ENCODE assay signal across 15 mouse cellular contexts in genomic region chr2:160854687-160855086, GRCm38 (mm10). TPM values are rescaled to one million over a fixed set of nuclear protein-coding genes. Genes with fewer than 3 reads are reported as not detected.
DNase-seq lines count a peak whose midpoint lies in the region; ATAC-seq and TF ChIP-seq lines count a peak whose summit lies in the region.
"Had no signal": no experiment of that assay in that cellular context is flagged by ENCODE, and none has a peak within 500 bp of the region (broad histone marks: within the 10 kb centered on the region; RNA-seq: fewer than 3 reads in every experiment).

No protein-coding gene starts in this region.

- H3K9me3 ChIP-seq in forebrain, embryonic 14.5 days (replicated peaks; ENCODE audit: control insufficient read depth, low read length), result no peaks in the 10 kb centered on the region
- no peaks in the 10 kb centered on the region for H3K9me3 ChIP-seq in forebrain, embryonic 11.5 days (ENCODE audit: control insufficient read depth, low read length)
- H3K9me3 ChIP-seq: heart, embryonic 13.5 days; hindbrain, embryonic 13.5 days; liver, embryonic 15.5 days; neural tube, embryonic 15.5 days had no signal

- no peak; the same call in 1 of the 2 replicates for ATAC-seq in forebrain, embryonic 14.5 days
- no peak for ATAC-seq in forebrain, embryonic 11.5 days (replicated peaks; ENCODE audit: low FRiP score)
- no peak for ATAC-seq in erythroblast, adult 5-6 weeks (replicated peaks; ENCODE audit: low FRiP score, poor library complexity, severe bottlenecking)

- H3K4me1 ChIP-seq in forebrain, embryonic 14.5 days (ENCODE audit: control insufficient read depth, insufficient read depth, low read length), result no peaks in the 10 kb centered on the region
- H3K4me1 ChIP-seq in forebrain, embryonic 11.5 days (replicated peaks; ENCODE audit: control insufficient read depth, insufficient read depth, low read length), result no peaks in the 10 kb centered on the region
- peaks cover 10% of the 10 kb centered on the region for H3K4me1 ChIP-seq in cerebellum, adult 2 months (ENCODE audit: control insufficient read depth, insufficient read depth, low read length)
- H3K4me1 ChIP-seq: neural tube, embryonic 15.5 days had no signal

- no peak overlapping the region for H3K4me3 ChIP-seq in forebrain, embryonic 14.5 days (ENCODE audit: low read depth, low read length)
- no peak overlapping the region for H3K4me3 ChIP-seq in forebrain, embryonic 11.5 days (ENCODE audit: low read depth, low read length)
- no peak overlapping the region for H3K4me3 ChIP-seq in cerebellum, adult 2 months (replicated peaks; ENCODE audit: insufficient read depth, low read depth, low read length)
- H3K4me3 ChIP-seq: heart, embryonic 13.5 days; hindbrain, embryonic 13.5 days; liver, embryonic 15.5 days; neural tube, embryonic 15.5 days had no signal

- H3K9ac ChIP-seq in forebrain, embryonic 14.5 days (ENCODE audit: low read length), result no peak overlapping the region
- no peak overlapping the region for H3K9ac ChIP-seq in forebrain, embryonic 11.5 days (ENCODE audit: low read length)
- H3K9ac ChIP-seq: heart, embryonic 13.5 days; hindbrain, embryonic 13.5 days; liver, embryonic 15.5 days; neural tube, embryonic 15.5 days had no signal

- TF ChIP-seq POLR2A in cerebellum, adult 2 months (IDR thresholded peaks at IDR 0.05; ENCODE audit: borderline replicate concordance, insufficient read depth, low read length), result no peak

- H3K36me3 ChIP-seq in forebrain, embryonic 14.5 days (ENCODE audit: control insufficient read depth, insufficient read depth, low read length), result no peaks in the 10 kb centered on the region
- no peaks in the 10 kb centered on the region for H3K36me3 ChIP-seq in forebrain, embryonic 11.5 days (ENCODE audit: control insufficient read depth, insufficient read depth, low read length)
- H3K36me3 ChIP-seq: heart, embryonic 13.5 days; hindbrain, embryonic 13.5 days; liver, embryonic 15.5 days; neural tube, embryonic 15.5 days had no signal

- H3K27me3 ChIP-seq in forebrain, embryonic 14.5 days (replicated peaks; ENCODE audit: control insufficient read depth, insufficient read depth, low read length), result no peaks in the 10 kb centered on the region
- no peaks in the 10 kb centered on the region for H3K27me3 ChIP-seq in forebrain, embryonic 11.5 days (ENCODE audit: control insufficient read depth, insufficient read depth, low read length)
- H3K27me3 ChIP-seq in cerebellum, adult 2 months (ENCODE audit: control insufficient read depth, insufficient read depth, low read length), result no peaks in the 10 kb centered on the region
- H3K27me3 ChIP-seq: heart, embryonic 13.5 days; hindbrain, embryonic 13.5 days; liver, embryonic 15.5 days; neural tube, embryonic 15.5 days had no signal

- no peak overlapping the region for H3K4me2 ChIP-seq in forebrain, embryonic 14.5 days (ENCODE audit: low read length)
- H3K4me2 ChIP-seq in forebrain, embryonic 11.5 days (ENCODE audit: low read depth, low read length, severe bottlenecking), result no peak overlapping the region
- H3K4me2 ChIP-seq: heart, embryonic 13.5 days; hindbrain, embryonic 13.5 days; liver, embryonic 15.5 days; neural tube, embryonic 15.5 days had no signal

- no peak for TF ChIP-seq CTCF in cerebellum, adult 2 months (IDR thresholded peaks at IDR 0.05; ENCODE audit: borderline replicate concordance, insufficient read depth, low read depth, low read length)

- H3K27ac ChIP-seq in forebrain, embryonic 14.5 days (ENCODE audit: low read depth, low read length), result no peak overlapping the region
- H3K27ac ChIP-seq in forebrain, embryonic 11.5 days (ENCODE audit: low read depth, low read length), result no peak overlapping the region
- H3K27ac ChIP-seq in cerebellum, adult 2 months (ENCODE audit: insufficient read depth, low read length), result peak overlapping the region; percentile 21; the same call in 1 of the 2 replicates
- H3K27ac ChIP-seq: heart, embryonic 13.5 days; hindbrain, embryonic 13.5 days; liver, embryonic 15.5 days; macrophage; neural tube, embryonic 15.5 days had no signal

- DNase-seq in forebrain, embryonic 14.5 days (ENCODE audit: low spot score), result peak; percentile 68
- no peak for DNase-seq in forebrain, embryonic 11.5 days (ENCODE audit: low spot score)
- peak in 1 of 2 experiments; percentile 72 for DNase-seq in cerebellum, adult 2 months
- peak; percentile 54 to 78 for DNase-seq in layer of hippocampus, adult 8-10 months (ENCODE audit: low spot score in 2 of 2)
- peak; percentile 73 to 86 for DNase-seq in right cerebral cortex, postnatal 10 days (ENCODE audit: low spot score in 2 of 2)
- no peak for DNase-seq in ovary, postnatal 10 days (ENCODE audit: low spot score)
- no peak for DNase-seq in heart, adult 18-20 months
- DNase-seq: kidney, adult 2 months had no signal

RNA-seq across cellular contexts. Expression of gene Zhx3, which starts 18.1 kb away (rescaled TPM):
- polyA plus RNA-seq in forebrain, embryonic 14.5 days (2014; fragmentation: Nextera tagmentation; extraction: Ambion mirVana), result 10.3 and 10.8 TPM in 2 replicates
- 10.0 TPM in 2 replicates for polyA plus RNA-seq in forebrain, embryonic 11.5 days (2014; fragmentation: Nextera tagmentation; extraction: Ambion mirVana)
- 26.2 and 27.7 TPM in 2 replicates for polyA plus RNA-seq in cerebellum, adult 2 months (2012; rRNA removed)
- 100 to 1,000 TPM in 2 of 4 experiments, 10 to 100 TPM in 2; 74.2 to 102 (median 92.4) TPM for total RNA-seq in layer of hippocampus, adult 8-10 months (2022)
- 0.84 and 3.7 TPM in 2 replicates for total RNA-seq in erythroblast, adult 5-6 weeks (2015; ENCODE audit: low replicate concordance)
- 1.5 and 1.8 TPM in 2 replicates for total RNA-seq in erythroblast, adult 5-6 weeks (2017; ENCODE audit: low replicate concordance)
- 10 to 100 TPM; 34.5 to 39.3 TPM for total RNA-seq in heart, adult 18-20 months (2021)

RNA-seq across cellular contexts. Expression of gene Lpin3, which starts 25.8 kb away (rescaled TPM):
- polyA plus RNA-seq in forebrain, embryonic 14.5 days (2014; fragmentation: Nextera tagmentation; extraction: Ambion mirVana), result 0.08 TPM in 1 of 2 replicates, not detected in the other
- 0.20 and 1.1 TPM in 2 replicates for polyA plus RNA-seq in forebrain, embryonic 11.5 days (2014; fragmentation: Nextera tagmentation; extraction: Ambion mirVana)
- polyA plus RNA-seq in cerebellum, adult 2 months (2012; rRNA removed), result 2.3 and 2.4 TPM in 2 replicates
- total RNA-seq in layer of hippocampus, adult 8-10 months (2022), result 1 to 10 TPM; 1.1 to 2.6 (median 1.6) TPM
- not detected in 2 replicates for total RNA-seq in erythroblast, adult 5-6 weeks (2015; ENCODE audit: low replicate concordance)
- total RNA-seq in erythroblast, adult 5-6 weeks (2017; ENCODE audit: low replicate concordance), result not detected in 2 replicates
- total RNA-seq in heart, adult 18-20 months (2021), result 1 to 10 TPM; 3.9 to 6.3 TPM
- polyA plus RNA-seq: macrophage had no signal

RNA-seq across cellular contexts. Expression of gene Emilin3, which starts 57.4 kb away (rescaled TPM):
- 0.24 and 0.32 TPM in 2 replicates for polyA plus RNA-seq in forebrain, embryonic 14.5 days (2014; fragmentation: Nextera tagmentation; extraction: Ambion mirVana)
- 1.9 and 2.2 TPM in 2 replicates for polyA plus RNA-seq in forebrain, embryonic 11.5 days (2014; fragmentation: Nextera tagmentation; extraction: Ambion mirVana)
- polyA plus RNA-seq in cerebellum, adult 2 months (2012; rRNA removed), result 6.4 and 7.6 TPM in 2 replicates
- under 1 TPM in 3 of 4 experiments, not detected in 1; 0.12 to 0.20 (median 0.18) TPM for total RNA-seq in layer of hippocampus, adult 8-10 months (2022)
- not detected in 2 replicates for total RNA-seq in erythroblast, adult 5-6 weeks (2015; ENCODE audit: low replicate concordance)
- total RNA-seq in erythroblast, adult 5-6 weeks (2017; ENCODE audit: low replicate concordance), result not detected in 2 replicates
- 1 to 10 TPM in 1 of 2 experiments, under 1 TPM in 1; 0.89 to 1.4 TPM for total RNA-seq in heart, adult 18-20 months (2021)
- polyA plus RNA-seq: kidney, adult 2 months; macrophage; spleen, adult 2 months had no signal

Comparison
In these comparisons a context has a peak if more than half of its experiments do, and no peak if none do; other contexts are left out.
1. DNase-seq: peak in forebrain, embryonic 14.5 days (single experiment), layer of hippocampus, adult 8-10 months (2 of 2) and right cerebral cortex, postnatal 10 days (2 of 2); none in forebrain, embryonic 11.5 days (single experiment), ovary, postnatal 10 days (single experiment) and heart, adult 18-20 months (0 of 2).
2. RNA of gene Zhx3, which starts 18.1 kb away (total RNA-seq): 74.2 to 102 TPM in layer of hippocampus, adult 8-10 months and 34.5 to 39.3 TPM in heart, adult 18-20 months; 0.84 to 3.7 TPM in erythroblast, adult 5-6 weeks; every median in the first group is over 4 times any median in the second.